Mouse (Mus musculus): ENCODE measurements around the gene 4930415O20Rik.
A peak's percentile ranks its signal among the peaks of the same experiment; 100 is the strongest.

Gene 4930415O20Rik

GRCm38 (mm10) chr15:98630540-98630939 lies 59.7 kb downstream of the 4930415O20Rik start, which contains the start of gene Cacnb3:
TSS of gene Cacnb3 (plus strand) at chr15:98630840.
- DNase-seq (ENCODE audit: low spot score in 2 of 2), result no peak

GRCm38 (mm10) chr15:98631493-98631892 lies 60.7 kb downstream of the 4930415O20Rik start:
- DNase-seq (ENCODE audit: low spot score in 2 of 2), result peak in 1 of 2 experiments; percentile 28

GRCm38 (mm10) chr15:98632107-98632744 lies 61.4 kb downstream of the 4930415O20Rik start:
- DNase-seq (ENCODE audit: low spot score in 2 of 2), result peak in 1 of 2 experiments; percentile 50

GRCm38 (mm10) chr15:98632921-98633320 lies 62.1 kb downstream of the 4930415O20Rik start:
- no peak for DNase-seq (ENCODE audit: low spot score in 2 of 2)

GRCm38 (mm10) chr15:98633822-98634470 lies 63.1 kb downstream of the 4930415O20Rik start:
- no peak for DNase-seq (ENCODE audit: low spot score in 2 of 2)

GRCm38 (mm10) chr15:98634541-98635081 lies 63.8 kb downstream of the 4930415O20Rik start:
- peak; percentile 76 to 81 for DNase-seq (ENCODE audit: low spot score in 2 of 2)

GRCm38 (mm10) chr15:98635291-98635841 lies 64.6 kb downstream of the 4930415O20Rik start:
- peak in 1 of 2 experiments; percentile 16 for DNase-seq (ENCODE audit: low spot score in 2 of 2)

GRCm38 (mm10) chr15:98636517-98636916 lies 65.7 kb downstream of the 4930415O20Rik start:
- peak in 1 of 2 experiments; percentile 79 for DNase-seq (ENCODE audit: low spot score in 2 of 2)

- no peak for DNase-seq (ENCODE audit: low spot score in 2 of 2)
These were observed 66.4 kb downstream of the 4930415O20Rik start for GRCm38 (mm10) chr15:98637155-98637554.
